Mouse (Mus musculus) midbrain, embryonic 16.5 days (tissue): ENCODE measurements around the gene Wfs1. TPM values are rescaled to one million over a fixed set of nuclear protein-coding genes. Genes with fewer than 3 reads are reported as not detected.
A peak's percentile ranks its signal among the peaks of the same experiment; 100 is the strongest.

ENCODE experiments used
- ATAC-seq: fragments of 200-750 bp; cut with Nextera tagmentation; 2 replicates; pipeline ENCODE4 v1.8.0; 2017; ENCODE audit warnings: moderate TSS enrichment
- H3K27ac ChIP-seq: fragments of 300-500 bp; sonication (generic); 2 replicates; pipeline ENCODE4 v1.5.1; 2014; ENCODE audit warnings: mild to moderate bottlenecking, low read length, mixed read lengths
- H3K27me3 ChIP-seq: fragments of 300-500 bp; sonication (generic); 2 replicates; pipeline ENCODE4 v1.6.1; 2014; ENCODE audit warnings: low read depth, low read length, mixed read lengths; ENCODE audit not compliant: control insufficient read depth, insufficient read depth
- H3K36me3 ChIP-seq: fragments of 300-500 bp; sonication (generic); 2 replicates; pipeline ENCODE4 v1.6.1; 2014; ENCODE audit warnings: mild to moderate bottlenecking, low read length, moderate library complexity, mixed read lengths; ENCODE audit not compliant: control insufficient read depth, insufficient read depth
- H3K4me1 ChIP-seq: fragments of 300-500 bp; sonication (generic); 2 replicates; pipeline ENCODE4 v1.6.1; 2014; ENCODE audit warnings: mild to moderate bottlenecking, low read length, mixed read lengths; ENCODE audit not compliant: control insufficient read depth, insufficient read depth
- H3K4me2 ChIP-seq: fragments of 300-500 bp; sonication (generic); 2 replicates; pipeline ENCODE4 v1.6.1; 2014; ENCODE audit warnings: mild to moderate bottlenecking, low read length, mixed read lengths
- H3K4me3 ChIP-seq: fragments of 300-500 bp; sonication (generic); 2 replicates; pipeline ENCODE4 v1.5.1; 2014; ENCODE audit warnings: low read depth, mild to moderate bottlenecking, low read length, moderate library complexity, mixed read lengths
- H3K9ac ChIP-seq: fragments of 300-500 bp; sonication (generic); 2 replicates; pipeline ENCODE4 v1.6.1; 2014; ENCODE audit warnings: low read depth, low read length, mixed read lengths
- H3K9me3 ChIP-seq: fragments of 300-500 bp; sonication (generic); replicated peaks from 2 replicates; pipeline ENCODE4 v1.6.1; 2014; ENCODE audit warnings: mild to moderate bottlenecking, low read length, mixed read lengths; ENCODE audit not compliant: control insufficient read depth, poor library complexity, severe bottlenecking
- WGBS: fragments of 180-500 bp; shearing (Covaris S2); extraction: QIAGEN DNeasy Blood & Tissue Kit; methylation state at CpG from one replicate; pipeline ENCODE4 v1.1.7; 2014; 5-methylcytosine and 5-hydroxymethylcytosine counted together
- polyA plus RNA-seq: library from polyadenylated mRNA; unstranded; fragments of >200 nt; fragmentation: Nextera tagmentation; extraction: Ambion mirVana; gene quantifications from 2 replicates; pipeline ENCODE4 v1.2.1, GENCODE M21; 2015

Gene Wfs1
- polyA plus RNA-seq, 1 experiment from 2014 or later = 11.1 TPM

DNA sequence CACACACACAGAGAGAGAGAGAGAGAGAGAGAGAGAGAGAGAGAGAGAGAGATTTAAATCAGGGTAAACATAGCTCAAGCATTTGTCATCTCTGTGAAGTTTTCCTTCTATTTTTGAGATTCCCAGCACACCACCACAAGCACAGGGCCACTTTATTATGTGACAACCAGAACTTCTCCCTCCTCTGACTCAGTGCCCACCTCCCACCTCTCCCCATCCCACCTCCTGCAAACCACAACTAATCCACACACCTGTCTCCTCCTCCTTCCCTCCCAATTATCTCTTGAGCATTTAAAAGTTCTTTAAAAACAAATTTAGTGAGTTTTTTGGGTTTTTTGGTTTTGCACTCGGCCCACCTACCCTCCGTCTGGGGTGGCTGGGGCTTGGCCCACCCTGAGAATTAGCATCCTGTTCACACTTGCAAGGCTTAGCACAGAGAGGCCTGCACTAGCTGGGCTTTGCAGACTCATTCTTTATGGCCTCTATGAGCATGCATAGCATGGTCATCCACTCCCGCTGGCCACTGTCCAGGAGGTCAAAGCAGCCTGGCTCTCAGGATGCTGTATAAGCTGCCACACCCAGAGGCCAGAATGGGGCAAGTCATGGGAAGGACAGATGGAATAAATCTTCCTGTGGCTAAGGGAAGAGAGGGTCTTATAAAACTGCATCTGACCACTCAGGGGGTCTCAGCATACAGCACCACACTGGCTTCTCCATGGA, 1.8 kb upstream of the Wfs1 start:
- Histone ChIP-seq H3K27me3 (no peaks in the 10 kb centered on the region), H3K36me3 (no peaks in the 10 kb centered on the region), H3K4me3 (no peak overlapping the region), H3K4me1 (peaks cover 13% of the 10 kb centered on the region; the same call in 1 of the 2 replicates), H3K4me2 (no peak overlapping the region), H3K27ac (no peak overlapping the region), H3K9me3 (no peaks in the 10 kb centered on the region), H3K9ac (no peak overlapping the region)
- ATAC-seq = no peak
- WGBS = 76% methylated on average over 3 of the region's 3 CpGs

DNA sequence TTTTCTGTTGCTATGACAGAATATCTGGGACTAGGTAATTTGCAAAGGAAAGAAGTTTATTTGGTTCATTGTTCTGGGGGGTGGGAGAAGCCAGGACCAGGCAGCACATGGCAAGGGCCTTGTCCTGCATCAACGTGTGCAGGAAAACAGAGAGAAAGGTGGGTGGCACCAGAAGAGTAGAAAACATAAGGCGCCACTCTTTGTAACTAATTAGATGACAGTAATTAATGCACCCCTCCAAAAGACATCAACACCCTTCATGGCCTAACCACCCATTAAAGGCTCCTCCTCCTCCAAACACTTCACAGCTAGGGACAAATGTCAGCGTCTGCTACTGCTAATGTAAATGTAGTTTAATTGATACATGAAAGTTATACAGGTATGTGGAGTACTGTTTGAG, 1.2 kb upstream of the Wfs1 start:
- no peak overlapping the region for H3K4me2 ChIP-seq
- H3K36me3 ChIP-seq = no peaks in the 10 kb centered on the region
- ATAC-seq = no peak
- WGBS = 52% methylated on average over 3 of the region's 3 CpGs
- H3K27ac ChIP-seq = no peak overlapping the region
- H3K4me1 ChIP-seq = peaks cover 13% of the 10 kb centered on the region; the same call in 1 of the 2 replicates
- no peak overlapping the region for H3K4me3 ChIP-seq
- H3K9ac ChIP-seq = no peak overlapping the region
- no peaks in the 10 kb centered on the region for H3K27me3 ChIP-seq
- no peaks in the 10 kb centered on the region for H3K9me3 ChIP-seq

- ATAC-seq = no peak
- WGBS = 8% methylated on average over 3 of the region's 3 CpGs
- peak overlapping the region; percentile 68; the same call in 1 of the 2 replicates for H3K9ac ChIP-seq
- H3K27ac ChIP-seq = no peak overlapping the region
- peak overlapping the region; percentile 99 for H3K4me2 ChIP-seq
- peaks cover 13% of the 10 kb centered on the region; the same call in 1 of the 2 replicates for H3K4me1 ChIP-seq
- no peaks in the 10 kb centered on the region for H3K9me3 ChIP-seq
- H3K4me3 ChIP-seq = peak overlapping the region; percentile 67
- no peaks in the 10 kb centered on the region for H3K36me3 ChIP-seq
- no peaks in the 10 kb centered on the region for H3K27me3 ChIP-seq
Observed at GRCm38 (mm10) chr5:36989625-36989977, 596 bp upstream of the Wfs1 start.

DNA sequence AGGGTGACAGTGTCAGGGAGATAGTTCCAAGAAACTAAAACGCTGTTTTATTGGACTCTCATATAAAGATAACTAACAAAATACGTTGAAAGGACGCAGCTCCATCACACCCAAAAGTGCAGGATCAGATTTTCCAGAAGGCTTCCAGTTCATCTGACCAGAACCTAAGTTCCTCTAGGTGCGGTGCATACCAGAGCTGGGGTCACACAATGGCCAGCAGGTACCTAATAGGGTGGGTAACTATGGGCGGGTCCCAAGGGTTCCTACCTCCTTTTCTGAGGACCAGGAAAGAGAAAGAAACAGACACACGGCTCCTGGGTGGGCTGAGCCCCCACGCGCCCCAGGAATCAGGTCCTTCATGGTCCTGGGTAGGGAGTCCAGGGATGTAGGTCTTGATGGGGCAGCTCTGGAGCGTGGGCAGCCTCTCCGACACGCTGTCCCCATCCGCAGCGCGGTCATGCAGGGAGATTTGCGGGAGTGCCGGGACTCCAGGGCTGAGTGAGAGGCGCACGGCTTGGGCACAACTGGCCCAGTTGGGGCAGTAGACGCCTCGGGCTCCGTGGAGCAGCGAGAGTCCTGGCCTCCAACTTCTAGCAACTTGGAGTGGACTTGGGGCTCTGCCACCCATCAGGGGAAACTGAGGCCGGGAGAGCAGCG, 753 bp downstream of the Wfs1 start:
- no peak overlapping the region for H3K27ac ChIP-seq
- no peaks in the 10 kb centered on the region for H3K27me3 ChIP-seq
- peak overlapping the region; percentile 99 for H3K4me2 ChIP-seq
- 11% methylated on average over 24 of the region's 24 CpGs for WGBS
- H3K9ac ChIP-seq = peak overlapping the region; percentile 68
- peak overlapping the region; percentile 67 for H3K4me3 ChIP-seq
- peaks cover 13% of the 10 kb centered on the region; the same call in 1 of the 2 replicates for H3K4me1 ChIP-seq
- peak; percentile 66 for ATAC-seq
- H3K9me3 ChIP-seq = no peaks in the 10 kb centered on the region
- H3K36me3 ChIP-seq = no peaks in the 10 kb centered on the region

- Histone ChIP-seq H3K36me3 (no peaks in the 10 kb centered on the region), H3K4me3 (no peak overlapping the region), H3K4me1 (peaks cover 13% of the 10 kb centered on the region; the same call in 1 of the 2 replicates), H3K9me3 (no peaks in the 10 kb centered on the region), H3K4me2 (no peak overlapping the region), H3K9ac (no peak overlapping the region), H3K27me3 (no peaks in the 10 kb centered on the region), H3K27ac (no peak overlapping the region)
- no peak for ATAC-seq
- WGBS = 85% methylated on average over 1 of the region's 1 CpGs
Observed at GRCm38 (mm10) chr5:36986617-36987016, 2.4 kb downstream of the Wfs1 start.

DNA sequence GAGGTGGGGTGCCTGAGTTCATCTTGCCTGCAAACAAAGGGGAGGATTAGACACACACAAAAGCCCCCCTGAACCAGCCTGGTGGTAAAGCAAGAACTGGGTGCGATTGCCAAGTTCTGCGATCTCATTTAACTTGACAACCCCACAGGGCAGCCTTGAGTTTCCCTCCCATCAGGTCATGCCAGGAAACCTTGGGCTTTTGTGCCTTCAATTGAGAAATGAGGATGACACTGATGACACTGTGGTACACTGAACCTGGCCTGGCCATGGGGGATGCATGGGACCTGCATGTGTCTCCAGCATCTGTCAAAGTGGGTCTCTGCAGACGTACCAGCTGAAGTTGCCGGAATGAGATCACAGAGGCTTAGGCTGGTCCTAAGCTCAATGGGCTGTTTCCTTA, 6.7 kb downstream of the Wfs1 start:
- no peak overlapping the region for H3K9ac ChIP-seq
- no peaks in the 10 kb centered on the region for H3K4me1 ChIP-seq
- no peaks in the 10 kb centered on the region for H3K36me3 ChIP-seq
- H3K4me3 ChIP-seq = no peak overlapping the region
- H3K4me2 ChIP-seq = no peak overlapping the region
- no peaks in the 10 kb centered on the region for H3K9me3 ChIP-seq
- 56% methylated on average over 4 of the region's 4 CpGs for WGBS
- H3K27me3 ChIP-seq = no peaks in the 10 kb centered on the region
- ATAC-seq = no peak
- H3K27ac ChIP-seq = no peak overlapping the region

DNA sequence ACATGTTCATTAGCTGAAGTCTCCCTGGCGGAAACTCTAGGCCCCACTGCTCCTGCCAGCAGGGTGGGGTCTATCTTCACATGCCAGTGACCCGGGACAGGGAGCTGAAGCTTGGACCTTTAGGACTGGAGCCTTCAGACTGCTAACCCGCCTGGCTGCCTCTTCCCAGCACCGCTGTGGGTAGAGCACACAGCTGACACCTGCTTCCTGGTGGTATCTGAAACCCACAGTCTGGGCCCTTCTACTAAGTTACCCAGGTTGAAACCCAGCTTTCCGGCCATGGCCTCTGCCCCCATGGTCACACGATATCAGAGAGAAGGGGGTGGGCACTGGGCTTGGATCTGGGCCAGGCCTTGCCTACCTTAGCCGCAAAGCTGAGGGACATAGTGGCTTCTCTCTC, 9.4 kb downstream of the Wfs1 start:
- ATAC-seq = no peak
- 92% methylated on average over 7 of the region's 7 CpGs for WGBS
- Histone ChIP-seq H3K4me1 (no peaks in the 10 kb centered on the region), H3K27ac (no peak overlapping the region), H3K9me3 (no peaks in the 10 kb centered on the region), H3K4me2 (no peak overlapping the region), H3K36me3 (no peaks in the 10 kb centered on the region), H3K9ac (no peak overlapping the region), H3K27me3 (no peaks in the 10 kb centered on the region), H3K4me3 (no peak overlapping the region)

DNA sequence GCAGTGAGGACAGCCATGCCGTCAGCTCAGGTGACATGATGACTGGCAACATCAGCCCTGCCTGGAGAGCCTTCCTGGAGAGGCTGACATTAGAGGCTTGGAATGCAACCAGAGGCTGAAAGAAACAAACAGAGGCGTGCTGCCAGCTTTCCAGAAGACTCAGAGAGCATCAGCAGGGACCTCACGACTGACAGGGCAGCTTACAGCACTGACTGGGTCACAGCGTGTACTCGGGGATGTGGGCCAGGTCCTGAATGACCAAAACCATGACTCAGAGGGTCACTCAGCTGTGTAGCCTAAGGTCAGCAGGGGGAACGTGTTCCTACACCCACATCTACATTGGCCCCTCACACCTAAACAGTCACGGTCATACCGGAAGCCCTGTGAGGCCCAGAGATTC, 10.0 kb downstream of the Wfs1 start:
- no peak for ATAC-seq

GRCm38 (mm10) chr5:36977809-36978208, 11.2 kb downstream of the Wfs1 start:
- H3K36me3 ChIP-seq = no peaks in the 10 kb centered on the region
- no peak overlapping the region for H3K4me3 ChIP-seq
- H3K27ac ChIP-seq = no peak overlapping the region
- H3K4me1 ChIP-seq = no peaks in the 10 kb centered on the region
- 60% methylated on average over 9 of the region's 9 CpGs for WGBS
- no peak overlapping the region for H3K4me2 ChIP-seq
- no peaks in the 10 kb centered on the region for H3K9me3 ChIP-seq
- no peaks in the 10 kb centered on the region for H3K27me3 ChIP-seq
- no peak for ATAC-seq
- H3K9ac ChIP-seq = no peak overlapping the region

More for the DNA sequence above, 10.0 kb downstream of the Wfs1 start:
- no peak overlapping the region for H3K9ac ChIP-seq
- no peaks in the 10 kb centered on the region for H3K4me1 ChIP-seq
- WGBS = 85% methylated on average over 8 of the region's 8 CpGs
- no peaks in the 10 kb centered on the region for H3K27me3 ChIP-seq
- no peak overlapping the region for H3K4me2 ChIP-seq
- no peak overlapping the region for H3K27ac ChIP-seq
- no peaks in the 10 kb centered on the region for H3K9me3 ChIP-seq
- H3K4me3 ChIP-seq = no peak overlapping the region
- no peaks in the 10 kb centered on the region for H3K36me3 ChIP-seq
